Mouse (Mus musculus) heart, adult 2 months (tissue): ENCODE results near the gene Foxn2. TPM values are rescaled to one million over a fixed set of nuclear protein-coding genes. Genes with fewer than 3 reads are reported as not detected.

ENCODE experiments used
- DNase-seq, 2 experiments: peaks; one replicate each; pipeline ENCODE4 v3.0.0; 2021
- H3K27ac ChIP-seq: fragments of 200-600 bp; 2 replicates; pipeline ENCODE4 v1.8.1; 2022
- H3K27me3 ChIP-seq: fragments of 200-500 bp; 2 replicates; pipeline ENCODE4 v1.6.1; 2012; ENCODE audit warnings: mild to moderate bottlenecking, low read length, inconsistent platforms, mixed read lengths; ENCODE audit not compliant: control insufficient read depth, insufficient read depth
- H3K36me3 ChIP-seq: fragments of 200-500 bp; 2 replicates; pipeline ENCODE4 v1.6.1; 2012; ENCODE audit warnings: low read length, inconsistent platforms; ENCODE audit not compliant: control insufficient read depth, insufficient read depth
- H3K4me1 ChIP-seq: fragments of 200-500 bp; 2 replicates; pipeline ENCODE4 v1.6.1; 2011; ENCODE audit warnings: low read length; ENCODE audit not compliant: control insufficient read depth, insufficient read depth
- H3K4me3 ChIP-seq: fragments of 200-600 bp; 2 replicates; pipeline ENCODE4 v1.8.1; 2022
- H3K79me2 ChIP-seq: fragments of 200-500 bp; replicated peaks from 2 replicates; pipeline ENCODE4 v1.6.1; 2012; ENCODE audit warnings: mild to moderate bottlenecking, inconsistent platforms, low read length, moderate library complexity, mixed read lengths; ENCODE audit not compliant: control insufficient read depth, insufficient read depth
- H3K9ac ChIP-seq: fragments of 200-500 bp; 2 replicates; pipeline ENCODE4 v1.6.1; 2012; ENCODE audit warnings: low read depth, mild to moderate bottlenecking, control low read depth, inconsistent platforms, low read length, mixed read lengths
- CTCF ChIP-seq: fragments of 200-600 bp; IDR thresholded peaks from 2 replicates; pipeline ENCODE4 v1.8.1; 2022; ENCODE audit warnings: antibody characterized with exemption, mild to moderate bottlenecking, moderate library complexity
- EP300 ChIP-seq: fragments of 200-500 bp; IDR thresholded peaks from 2 replicates; pipeline ENCODE4 v1.6.1; 2011; ENCODE audit warnings: low read depth, low read length, control low read depth; ENCODE audit not compliant: insufficient read depth
- POLR2A ChIP-seq: fragments of 200-500 bp; IDR thresholded peaks from 2 replicates; pipeline ENCODE4 v1.6.1; 2011; ENCODE audit warnings: mild to moderate bottlenecking, low read depth, low read length, control low read depth; ENCODE audit not compliant: insufficient read depth
- WGBS: fragments of 180-500 bp; shearing (Covaris S2); methylation state at CpG from one replicate; pipeline ENCODE4 v1.1.7; 2018; 5-methylcytosine and 5-hydroxymethylcytosine counted together
- intact Hi-C: fragments of 180-260 bp; cut with DNase I; formaldehyde crosslinking; loops from one replicate; pipeline ENCODE4 v1.15.1; 2025
- polyA plus RNA-seq: library from polyadenylated mRNA; depleted of rRNA; stranded (reverse); fragments of >200 nt; gene quantifications from 2 replicates; pipeline ENCODE4 v1.2.3, GENCODE M21; 2012
- total RNA-seq, 2 experiments: library from RNA; stranded (reverse); gene quantifications; 2 replicates each; pipeline ENCODE4 v1.2.3; 2021

Gene Foxn2
- total and polyA plus RNA-seq, 3 experiments: 2.6 to 9.4 (median 7.4) TPM

GRCm38 (mm10) chr17:88473766-88474165 lies 33.3 kb downstream of the Foxn2 start:
- TF ChIP-seq POLR2A (no peak), EP300 (no peak), CTCF (no peak)
- no peak for DNase-seq
- WGBS: 80% methylated on average over 2 of the region's 2 CpGs

GRCm38 (mm10) chr17:88477165-88477564 lies 36.7 kb downstream of the Foxn2 start:
- no peaks in the 10 kb centered on the region for H3K36me3 ChIP-seq
- intact Hi-C loops: no loop called here
- no peak overlapping the region for H3K9ac ChIP-seq
- TF ChIP-seq CTCF (no peak), EP300 (no peak), POLR2A (no peak)
- no peak for DNase-seq
- 95% methylated on average over 7 of the region's 7 CpGs for WGBS
- no peak overlapping the region for H3K4me3 ChIP-seq
- no peak overlapping the region for H3K27ac ChIP-seq
- H3K4me1 ChIP-seq: no peaks in the 10 kb centered on the region
- H3K27me3 ChIP-seq: no peaks in the 10 kb centered on the region
- no peaks in the 10 kb centered on the region for H3K79me2 ChIP-seq

More at GRCm38 (mm10) chr17:88473766-88474165, 33.3 kb downstream of the Foxn2 start:
- Histone ChIP-seq H3K4me3 (no peak overlapping the region), H3K27me3 (no peaks in the 10 kb centered on the region), H3K79me2 (peaks cover 3% of the 10 kb centered on the region; the same call in 1 of the 2 replicates), H3K36me3 (no peaks in the 10 kb centered on the region), H3K9ac (no peak overlapping the region), H3K27ac (no peak overlapping the region), H3K4me1 (no peaks in the 10 kb centered on the region)
- intact Hi-C loops: no loop called here

- no peaks in the 10 kb centered on the region for H3K79me2 ChIP-seq
- no peak overlapping the region for H3K4me3 ChIP-seq
- no peaks in the 10 kb centered on the region for H3K36me3 ChIP-seq
- no peak for DNase-seq
- no peaks in the 10 kb centered on the region for H3K4me1 ChIP-seq
- TF ChIP-seq CTCF: no peak
- no peak for TF ChIP-seq EP300
- no peak for TF ChIP-seq POLR2A
- H3K27ac ChIP-seq: no peak overlapping the region
- H3K27me3 ChIP-seq: no peaks in the 10 kb centered on the region
- intact Hi-C loops: no loop called here
- H3K9ac ChIP-seq: no peak overlapping the region
Observed at GRCm38 (mm10) chr17:88477699-88478098, 37.2 kb downstream of the Foxn2 start.

GRCm38 (mm10) chr17:88479040-88479439 lies 38.5 kb downstream of the Foxn2 start:
- Histone ChIP-seq H3K27ac (no peak overlapping the region), H3K4me3 (no peak overlapping the region), H3K4me1 (no peaks in the 10 kb centered on the region), H3K27me3 (no peaks in the 10 kb centered on the region), H3K9ac (no peak overlapping the region), H3K36me3 (no peaks in the 10 kb centered on the region), H3K79me2 (no peaks in the 10 kb centered on the region)
- TF ChIP-seq POLR2A (no peak), EP300 (no peak), CTCF (no peak)
- DNase-seq: no peak
- intact Hi-C loops: no loop called here
- 82% methylated on average over 13 of the region's 13 CpGs for WGBS

GRCm38 (mm10) chr17:88480369-88480768 lies 39.9 kb downstream of the Foxn2 start:
- intact Hi-C loops: no loop called here
- no peaks in the 10 kb centered on the region for H3K79me2 ChIP-seq
- 84% methylated on average over 10 of the region's 10 CpGs for WGBS

GRCm38 (mm10) chr17:88481062-88481461 lies 40.6 kb downstream of the Foxn2 start:
- Histone ChIP-seq H3K36me3 (no peaks in the 10 kb centered on the region), H3K27me3 (no peaks in the 10 kb centered on the region), H3K9ac (no peak overlapping the region), H3K27ac (no peak overlapping the region), H3K4me3 (no peak overlapping the region), H3K4me1 (no peaks in the 10 kb centered on the region), H3K79me2 (no peaks in the 10 kb centered on the region)
- WGBS: 72% methylated on average over 2 of the region's 2 CpGs
- intact Hi-C loops: no loop called here
- TF ChIP-seq EP300 (no peak), CTCF (no peak), POLR2A (no peak)
- DNase-seq: no peak

More at GRCm38 (mm10) chr17:88480369-88480768, 39.9 kb downstream of the Foxn2 start:
- no peak overlapping the region for H3K27ac ChIP-seq
- H3K27me3 ChIP-seq: no peaks in the 10 kb centered on the region
- no peak overlapping the region for H3K9ac ChIP-seq
- no peaks in the 10 kb centered on the region for H3K36me3 ChIP-seq
- TF ChIP-seq POLR2A (no peak), CTCF (no peak), EP300 (no peak)
- no peaks in the 10 kb centered on the region for H3K4me1 ChIP-seq
- no peak for DNase-seq
- H3K4me3 ChIP-seq: no peak overlapping the region
